Mouse (Mus musculus) brown adipose tissue, adult 24 weeks (tissue): ENCODE results near the gene Slc39a5. TPM values are rescaled to one million over a fixed set of nuclear protein-coding genes. Genes with fewer than 3 reads are reported as not detected.

Experiments used
- H3K27ac ChIP-seq: fragments of 200-500 bp; replicated peaks from 2 replicates; pipeline ENCODE4 v1.5.1; 2012; ENCODE audit warnings: low read depth, mild to moderate bottlenecking, low read length
- H3K4me1 ChIP-seq: fragments of 200-500 bp; 2 replicates; pipeline ENCODE4 v1.6.1; 2012; ENCODE audit warnings: low read length, mixed read lengths; ENCODE audit not compliant: control insufficient read depth, insufficient read depth, insufficient read length
- H3K4me3 ChIP-seq: fragments of 200-500 bp; 2 replicates; pipeline ENCODE4 v1.5.1; 2012; ENCODE audit warnings: low read depth, mild to moderate bottlenecking, low read length, moderate library complexity; ENCODE audit not compliant: insufficient read depth
- polyA plus RNA-seq: library from polyadenylated mRNA; stranded (reverse); fragments of >200 nt; gene quantifications from 2 replicates; pipeline ENCODE4 v1.2.4, GENCODE M21; 2012; ENCODE audit not compliant: missing spikeins, insufficient read depth, insufficient read length

Gene Slc39a5
- polyA plus RNA-seq, 1 experiment = not detected

GRCm38 (mm10) chr10:128374393-128374792, 26.6 kb downstream of the Slc39a5 start:
- Histone ChIP-seq H3K27ac (no peak overlapping the region), H3K4me3 (no peak overlapping the region)

DNA sequence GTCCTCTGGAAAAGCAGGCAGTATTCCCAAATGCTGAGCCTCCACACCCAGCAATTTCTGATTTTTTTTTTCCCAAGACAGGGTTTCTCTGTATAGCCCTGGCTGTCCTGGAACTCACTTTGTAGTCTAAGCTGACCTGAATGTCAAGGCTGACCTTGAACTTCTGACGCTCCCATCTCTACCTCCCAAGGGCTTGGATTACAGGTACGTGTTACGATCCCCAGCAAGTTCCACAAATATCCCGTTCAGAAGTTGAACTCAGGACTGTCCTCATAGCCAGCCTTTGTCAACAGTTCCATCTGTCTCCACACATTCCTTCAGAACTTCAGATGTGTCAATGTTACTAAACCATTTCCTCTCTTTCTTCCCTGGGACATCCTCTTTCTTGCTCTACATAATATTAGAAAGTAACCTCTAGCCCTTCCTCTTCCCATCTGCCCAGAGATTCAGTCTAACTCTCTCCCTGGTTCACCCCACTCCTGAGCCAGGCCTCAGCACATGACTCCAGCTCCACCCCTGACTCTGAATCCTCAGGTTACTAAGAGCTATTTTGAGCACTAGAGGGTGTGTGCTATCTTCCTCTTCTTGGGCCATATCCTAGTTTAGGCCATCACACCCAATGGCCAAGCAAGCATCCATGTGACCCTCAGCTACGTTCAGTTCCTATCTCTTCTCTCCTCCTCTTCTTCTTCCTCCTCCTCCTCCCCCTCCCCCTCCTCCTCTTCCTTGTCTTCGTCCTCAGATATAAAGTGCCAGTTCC, 27.9 kb downstream of the Slc39a5 start:
- Histone ChIP-seq H3K4me3 (no peak overlapping the region), H3K4me1 (peaks cover 5% of the 10 kb centered on the region; the same call in 1 of the 2 replicates), H3K27ac (peak overlapping the region; percentile 45; the same call in 1 of the 2 replicates)

More at GRCm38 (mm10) chr10:128374393-128374792, 26.6 kb downstream of the Slc39a5 start:
- peaks cover 7% of the 10 kb centered on the region; the same call in 1 of the 2 replicates for H3K4me1 ChIP-seq

GRCm38 (mm10) chr10:128372142-128372541, 28.9 kb downstream of the Slc39a5 start:
- Histone ChIP-seq H3K4me1 (no peaks in the 10 kb centered on the region), H3K27ac (no peak overlapping the region), H3K4me3 (no peak overlapping the region)

DNA sequence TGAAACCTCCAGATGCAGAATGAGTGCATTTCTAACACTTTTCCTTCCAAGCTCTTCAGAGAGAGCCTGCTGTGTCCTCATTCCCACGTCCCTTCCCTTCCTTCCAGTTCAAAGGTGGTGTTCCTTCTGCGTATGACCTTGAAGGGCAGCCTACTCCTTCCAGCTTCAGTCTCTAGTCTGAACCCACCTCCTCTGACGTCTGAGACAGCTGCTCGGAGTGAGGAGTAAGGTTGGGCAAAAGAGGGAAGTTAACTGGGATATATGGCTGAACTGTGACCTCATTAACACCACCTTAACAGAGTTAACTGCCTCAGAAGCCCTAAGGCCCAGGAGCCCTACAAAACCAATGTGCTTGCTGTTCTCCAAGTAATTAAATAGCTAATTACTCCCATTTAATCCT, 30.4 kb downstream of the Slc39a5 start:
- Histone ChIP-seq H3K4me3 (no peak overlapping the region), H3K4me1 (no peaks in the 10 kb centered on the region), H3K27ac (peak overlapping the region; percentile 70)

- Histone ChIP-seq H3K4me1 (no peaks in the 10 kb centered on the region), H3K4me3 (no peak overlapping the region), H3K27ac (peak overlapping the region; percentile 93)
Measured at GRCm38 (mm10) chr10:128370021-128370420, 31.0 kb downstream of the Slc39a5 start.

GRCm38 (mm10) chr10:128369599-128369998, 31.4 kb downstream of the Slc39a5 start:
- Histone ChIP-seq H3K27ac (peak overlapping the region; percentile 93), H3K4me3 (peak overlapping the region; percentile 76)

GRCm38 (mm10) chr10:128369218-128369543, 31.8 kb downstream of the Slc39a5 start:
- H3K27ac ChIP-seq = peak overlapping the region; percentile 93
- peak overlapping the region; percentile 76 for H3K4me3 ChIP-seq
- H3K4me1 ChIP-seq = no peaks in the 10 kb centered on the region

More at GRCm38 (mm10) chr10:128369599-128369998, 31.4 kb downstream of the Slc39a5 start:
- H3K4me1 ChIP-seq = no peaks in the 10 kb centered on the region

- H3K4me3 ChIP-seq = peak within 1 kb of the TSS; percentile 76
- H3K27ac ChIP-seq = peak within 1 kb of the TSS; percentile 93
- H3K4me1 ChIP-seq = no peaks in the 10 kb centered on the region
Measured at GRCm38 (mm10) chr10:128368402-128369217, 32.4 kb downstream of the Slc39a5 start, which contains the start of gene Coq10a. Coq10a (minus strand) TSS chr10:128368997.

- Histone ChIP-seq H3K27ac (peak overlapping the region; percentile 93), H3K4me1 (no peaks in the 10 kb centered on the region), H3K4me3 (peak overlapping the region; percentile 76)
Measured at GRCm38 (mm10) chr10:128367899-128368401, 33.1 kb downstream of the Slc39a5 start.

- Histone ChIP-seq H3K4me1 (no peaks in the 10 kb centered on the region; the same call in 1 of the 2 replicates), H3K4me3 (no peak overlapping the region), H3K27ac (peak overlapping the region; percentile 96)
Measured at GRCm38 (mm10) chr10:128362568-128362967, 38.5 kb downstream of the Slc39a5 start.

GRCm38 (mm10) chr10:128361836-128362235, 39.2 kb downstream of the Slc39a5 start:
- no peak overlapping the region for H3K4me3 ChIP-seq
- H3K4me1 ChIP-seq = no peaks in the 10 kb centered on the region; the same call in 1 of the 2 replicates
- peak overlapping the region; percentile 96 for H3K27ac ChIP-seq

DNA sequence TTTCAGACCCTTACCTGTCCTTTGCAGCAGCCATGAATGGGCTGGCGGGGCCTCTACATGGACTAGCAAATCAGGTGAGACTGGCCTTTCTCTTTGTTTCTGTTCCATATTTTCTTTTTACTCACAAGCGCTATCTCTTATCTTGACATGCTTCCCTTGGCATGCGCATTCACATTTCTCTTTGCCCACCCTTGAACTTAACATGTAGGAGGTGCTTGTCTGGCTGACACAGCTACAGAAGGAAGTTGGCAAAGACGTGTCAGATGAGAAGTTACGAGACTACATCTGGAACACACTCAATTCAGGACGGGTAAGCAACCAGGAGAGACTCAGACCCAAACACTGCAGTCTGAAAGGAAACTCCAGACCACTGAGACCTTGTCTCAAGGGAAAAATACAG, 41.8 kb downstream of the Slc39a5 start:
- H3K27ac ChIP-seq = peak overlapping the region; percentile 56
- no peaks in the 10 kb centered on the region; the same call in 1 of the 2 replicates for H3K4me1 ChIP-seq
- no peak overlapping the region for H3K4me3 ChIP-seq

GRCm38 (mm10) chr10:128358796-128359195, 42.2 kb downstream of the Slc39a5 start:
- H3K4me1 ChIP-seq = no peaks in the 10 kb centered on the region; the same call in 1 of the 2 replicates
- no peak overlapping the region for H3K4me3 ChIP-seq
- H3K27ac ChIP-seq = peak overlapping the region; percentile 56

DNA sequence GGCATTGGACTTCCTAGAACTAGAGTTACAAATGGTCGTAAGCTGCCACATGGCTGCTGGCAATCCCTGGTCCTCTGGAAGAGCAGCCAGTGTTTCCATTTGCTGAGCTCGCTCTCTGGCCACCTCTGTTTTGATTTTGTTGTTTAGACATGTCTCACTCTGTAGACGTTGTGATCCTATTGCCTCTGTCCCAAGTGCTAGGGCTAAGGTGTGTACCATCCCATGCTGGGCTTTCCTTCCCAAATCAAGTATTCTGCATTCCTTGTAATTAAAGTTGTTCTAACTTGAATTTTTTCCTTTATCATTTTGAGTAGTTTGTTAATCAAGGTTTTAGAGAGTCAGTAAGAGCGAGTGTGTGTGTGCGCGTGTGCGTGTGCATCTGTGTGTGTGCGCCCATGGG, 53.5 kb downstream of the Slc39a5 start:
- Histone ChIP-seq H3K27ac (no peak overlapping the region), H3K4me1 (peaks cover 7% of the 10 kb centered on the region; the same call in 1 of the 2 replicates), H3K4me3 (no peak overlapping the region)
